ENCODE assay signal across 9 mouse cellular contexts in the genomic region with DNA sequence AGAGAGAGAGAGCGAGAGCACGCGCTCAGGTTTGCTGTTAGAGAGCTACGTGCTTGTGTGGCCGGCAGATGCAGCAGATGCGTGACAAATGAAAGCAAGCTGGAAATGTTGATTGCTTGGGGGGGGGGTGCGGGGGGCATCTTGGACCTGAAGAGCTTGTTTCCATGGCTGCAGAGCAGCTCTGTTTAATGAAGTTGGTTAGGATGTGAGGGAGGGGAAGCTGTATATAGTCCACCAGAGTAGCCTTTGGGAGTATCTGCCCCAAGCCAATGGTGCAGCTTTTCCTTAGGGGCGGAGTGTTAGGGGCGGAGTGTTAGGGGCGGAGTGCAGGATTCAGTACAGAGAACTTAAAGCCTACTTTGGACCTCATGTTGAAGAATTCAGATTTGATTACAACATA. TPM values are rescaled to one million over a fixed set of nuclear protein-coding genes. Genes with fewer than 3 reads are reported as not detected.
A peak's percentile ranks its signal among the peaks of the same experiment; 100 is the strongest.
DNase-seq lines count a peak whose midpoint lies in the region; ATAC-seq lines count a peak whose summit lies in the region.
"Had no signal": no experiment of that assay in that cellular context is flagged by ENCODE, and none has a peak within 500 bp of the region (broad histone marks: within the 10 kb centered on the region; RNA-seq: fewer than 3 reads in every experiment).

No protein-coding gene starts in this region.

- 30% methylated on average over 10 of the region's 10 CpGs for WGBS in kidney, embryonic 14.5 days
- 12% methylated on average over 10 of the region's 10 CpGs for WGBS in embryonic facial prominence, embryonic 13.5 days
- 15% methylated on average over 10 of the region's 10 CpGs for WGBS in limb, embryonic 12.5 days
- 26% methylated on average over 10 of the region's 10 CpGs for WGBS in neural tube, embryonic 12.5 days

- 0 out of 2 replicates have a peak overlapping the region, but pooled peaks have one; percentile 26 for H3K4me2 ChIP-seq in kidney, embryonic 14.5 days (replicated peaks; ENCODE audit: low read depth, low read length)
- peak overlapping the region; percentile 46 for H3K4me2 ChIP-seq in embryonic facial prominence, embryonic 13.5 days
- H3K4me2 ChIP-seq in limb, embryonic 12.5 days = peak overlapping the region; percentile 46
- H3K4me2 ChIP-seq in neural tube, embryonic 12.5 days (replicated peaks) = peak overlapping the region; percentile 23

- H3K4me3 ChIP-seq in kidney, embryonic 14.5 days (ENCODE audit: low read length) = no peak overlapping the region
- H3K4me3 ChIP-seq in embryonic facial prominence, embryonic 13.5 days = peak overlapping the region; percentile 10; the same call in 1 of the 2 replicates
- H3K4me3 ChIP-seq in limb, embryonic 12.5 days (replicated peaks) = peak overlapping the region; percentile 16; the same call in 1 of the 2 replicates
- H3K4me3 ChIP-seq in neural tube, embryonic 12.5 days = no peak overlapping the region
- H3K4me3 ChIP-seq: myocyte had no signal

- no peak for DNase-seq in kidney, postnatal 10 days
- DNase-seq in cerebellum, postnatal 36 days = no peak
- no peak for DNase-seq in gastrocnemius, adult 18-20 months (ENCODE audit: low spot score)
- no peak for DNase-seq in left cerebral cortex, postnatal 4 days

- H3K4me1 ChIP-seq in kidney, embryonic 14.5 days (ENCODE audit: control insufficient read depth, insufficient read depth, low read length) = peaks cover 25% of the 10 kb centered on the region; the same call in 1 of the 2 replicates
- H3K4me1 ChIP-seq in embryonic facial prominence, embryonic 13.5 days = peaks cover 30% of the 10 kb centered on the region
- H3K4me1 ChIP-seq in limb, embryonic 12.5 days (replicated peaks) = peaks cover 26% of the 10 kb centered on the region
- peaks cover 24% of the 10 kb centered on the region for H3K4me1 ChIP-seq in neural tube, embryonic 12.5 days

- no peaks in the 10 kb centered on the region for H3K27me3 ChIP-seq in kidney, embryonic 14.5 days (ENCODE audit: control insufficient read depth, insufficient read depth, low read length)
- H3K27me3 ChIP-seq in embryonic facial prominence, embryonic 13.5 days = no peaks in the 10 kb centered on the region
- no peaks in the 10 kb centered on the region for H3K27me3 ChIP-seq in limb, embryonic 12.5 days
- no peaks in the 10 kb centered on the region for H3K27me3 ChIP-seq in neural tube, embryonic 12.5 days (replicated peaks)

- peak; percentile 75 for ATAC-seq in kidney, embryonic 14.5 days (ENCODE audit: low FRiP score, low TSS enrichment)
- peak; percentile 81 for ATAC-seq in embryonic facial prominence, embryonic 13.5 days (ENCODE audit: insufficient number of reproducible peaks, insufficient read depth, low FRiP score, low TSS enrichment, low read depth)
- no peak for ATAC-seq in limb, embryonic 12.5 days (ENCODE audit: insufficient number of reproducible peaks, insufficient read depth, low FRiP score, low TSS enrichment, low read depth)
- 0 out of 2 replicates have a peak, but pooled peaks have one; percentile 37 for ATAC-seq in neural tube, embryonic 12.5 days (ENCODE audit: low FRiP score, low read depth)

- no peaks in the 10 kb centered on the region for H3K9me3 ChIP-seq in kidney, embryonic 14.5 days (ENCODE audit: control insufficient read depth, low read length)
- no peaks in the 10 kb centered on the region for H3K9me3 ChIP-seq in embryonic facial prominence, embryonic 13.5 days
- no peaks in the 10 kb centered on the region for H3K9me3 ChIP-seq in limb, embryonic 12.5 days
- H3K9me3 ChIP-seq in neural tube, embryonic 12.5 days = no peaks in the 10 kb centered on the region

- H3K27ac ChIP-seq in kidney, embryonic 14.5 days (ENCODE audit: low read depth, low read length) = no peak overlapping the region
- H3K27ac ChIP-seq in embryonic facial prominence, embryonic 13.5 days = peak overlapping the region; percentile 80
- 0 out of 2 replicates have a peak overlapping the region, but pooled peaks have one; percentile 29 for H3K27ac ChIP-seq in limb, embryonic 12.5 days
- no peak overlapping the region for H3K27ac ChIP-seq in neural tube, embryonic 12.5 days

- no peak overlapping the region for H3K9ac ChIP-seq in kidney, embryonic 14.5 days (ENCODE audit: low read depth, low read length)
- no peak overlapping the region for H3K9ac ChIP-seq in embryonic facial prominence, embryonic 13.5 days
- no peak overlapping the region for H3K9ac ChIP-seq in limb, embryonic 12.5 days (replicated peaks)
- no peak overlapping the region for H3K9ac ChIP-seq in neural tube, embryonic 12.5 days

- intact Hi-C loops in left cerebral cortex, postnatal 4 days (cut with DNase I) = no loop called here

- H3K36me3 ChIP-seq in kidney, embryonic 14.5 days (ENCODE audit: control insufficient read depth, insufficient read depth, low read length) = no peaks in the 10 kb centered on the region
- no peaks in the 10 kb centered on the region for H3K36me3 ChIP-seq in embryonic facial prominence, embryonic 13.5 days
- no peaks in the 10 kb centered on the region for H3K36me3 ChIP-seq in limb, embryonic 12.5 days
- no peaks in the 10 kb centered on the region for H3K36me3 ChIP-seq in neural tube, embryonic 12.5 days

RNA-seq across cellular contexts. Expression of a gene that starts 22.4 kb away (rescaled TPM):
- polyA plus RNA-seq in kidney, embryonic 14.5 days (2014; fragmentation: Nextera tagmentation; extraction: Ambion mirVana) = 1.2 and 1.3 TPM in 2 replicates
- polyA plus RNA-seq in embryonic facial prominence, embryonic 13.5 days (2015; fragmentation: Nextera tagmentation; extraction: Ambion mirVana) = 9.7 and 10.1 TPM in 2 replicates
- 6.8 and 8.0 TPM in 2 replicates for polyA plus RNA-seq in limb, embryonic 12.5 days (2016; fragmentation: Nextera tagmentation; extraction: Ambion mirVana)
- 1.2 and 1.3 TPM in 2 replicates for polyA plus RNA-seq in neural tube, embryonic 12.5 days (2016; fragmentation: Nextera tagmentation; extraction: Ambion mirVana)
- 1 to 10 TPM; 1.3 to 2.0 TPM for total RNA-seq in gastrocnemius, adult 18-20 months (2021)
- 1 to 10 TPM; 2.9 to 4.7 TPM for total RNA-seq in left cerebral cortex, postnatal 4 days (2021)

RNA-seq across cellular contexts. Expression of a gene that starts 26.9 kb away (rescaled TPM):
- polyA plus RNA-seq in kidney, embryonic 14.5 days (2014; fragmentation: Nextera tagmentation; extraction: Ambion mirVana) = 12.7 and 18.9 TPM in 2 replicates
- polyA plus RNA-seq in embryonic facial prominence, embryonic 13.5 days (2015; fragmentation: Nextera tagmentation; extraction: Ambion mirVana) = 14.1 and 14.3 TPM in 2 replicates
- polyA plus RNA-seq in limb, embryonic 12.5 days (2016; fragmentation: Nextera tagmentation; extraction: Ambion mirVana) = 12.6 and 13.4 TPM in 2 replicates
- 9.4 and 13.1 TPM in 2 replicates for polyA plus RNA-seq in neural tube, embryonic 12.5 days (2016; fragmentation: Nextera tagmentation; extraction: Ambion mirVana)
- 1 to 10 TPM; 3.3 to 3.7 TPM for total RNA-seq in gastrocnemius, adult 18-20 months (2021)
- 10 to 100 TPM; 17.1 to 19.0 TPM for total RNA-seq in left cerebral cortex, postnatal 4 days (2021)

RNA-seq across cellular contexts. Expression of a gene that starts 34.5 kb away (rescaled TPM):
- polyA plus RNA-seq in kidney, embryonic 14.5 days (2014; fragmentation: Nextera tagmentation; extraction: Ambion mirVana) = 0.14 TPM in 1 of 2 replicates, not detected in the other
- polyA plus RNA-seq in embryonic facial prominence, embryonic 13.5 days (2015; fragmentation: Nextera tagmentation; extraction: Ambion mirVana) = 0.22 TPM in 1 of 2 replicates, not detected in the other
- polyA plus RNA-seq in limb, embryonic 12.5 days (2016; fragmentation: Nextera tagmentation; extraction: Ambion mirVana) = not detected in 2 replicates
- polyA plus RNA-seq in neural tube, embryonic 12.5 days (2016; fragmentation: Nextera tagmentation; extraction: Ambion mirVana) = not detected in 2 replicates
- total RNA-seq in gastrocnemius, adult 18-20 months (2021) = not detected
- total RNA-seq in left cerebral cortex, postnatal 4 days (2021) = 1 to 10 TPM in 1 of 2 experiments, under 1 TPM in 1; 0.83 to 1.5 TPM
- polyA plus RNA-seq: myocyte had no signal

RNA-seq across cellular contexts. Expression of a gene that starts 35.2 kb away (rescaled TPM):
- not detected in 2 replicates for polyA plus RNA-seq in kidney, embryonic 14.5 days (2014; fragmentation: Nextera tagmentation; extraction: Ambion mirVana)
- polyA plus RNA-seq in embryonic facial prominence, embryonic 13.5 days (2015; fragmentation: Nextera tagmentation; extraction: Ambion mirVana) = not detected in 2 replicates
- polyA plus RNA-seq in limb, embryonic 12.5 days (2016; fragmentation: Nextera tagmentation; extraction: Ambion mirVana) = not detected in 2 replicates
- not detected in 2 replicates for polyA plus RNA-seq in neural tube, embryonic 12.5 days (2016; fragmentation: Nextera tagmentation; extraction: Ambion mirVana)
- total RNA-seq in gastrocnemius, adult 18-20 months (2021) = not detected
- not detected for total RNA-seq in left cerebral cortex, postnatal 4 days (2021)
- polyA plus RNA-seq: myocyte had no signal

RNA-seq across cellular contexts. Expression of a gene that starts 46.1 kb away (rescaled TPM):
- polyA plus RNA-seq in kidney, embryonic 14.5 days (2014; fragmentation: Nextera tagmentation; extraction: Ambion mirVana) = 149 and 176 TPM in 2 replicates
- 141 and 144 TPM in 2 replicates for polyA plus RNA-seq in embryonic facial prominence, embryonic 13.5 days (2015; fragmentation: Nextera tagmentation; extraction: Ambion mirVana)
- 143 and 145 TPM in 2 replicates for polyA plus RNA-seq in limb, embryonic 12.5 days (2016; fragmentation: Nextera tagmentation; extraction: Ambion mirVana)
- 116 TPM in 2 replicates for polyA plus RNA-seq in neural tube, embryonic 12.5 days (2016; fragmentation: Nextera tagmentation; extraction: Ambion mirVana)
- 10 to 100 TPM; 34.5 to 36.7 TPM for total RNA-seq in gastrocnemius, adult 18-20 months (2021)
- total RNA-seq in left cerebral cortex, postnatal 4 days (2021) = 10 to 100 TPM; 60.7 to 61.5 TPM

Comparison
In these comparisons a context has a peak if more than half of its experiments do, and no peak if none do; other contexts are left out.
1. H3K27ac ChIP-seq: peak in embryonic facial prominence, embryonic 13.5 days (single experiment) and limb, embryonic 12.5 days (single experiment); none in kidney, embryonic 14.5 days (single experiment) and neural tube, embryonic 12.5 days (single experiment).
2. H3K4me3 ChIP-seq: peak in embryonic facial prominence, embryonic 13.5 days (single experiment) and limb, embryonic 12.5 days (single experiment); none in kidney, embryonic 14.5 days (single experiment) and neural tube, embryonic 12.5 days (single experiment).
3. Peak in every context shown above with its lines, with median percentiles within 50 percentile points of each other: H3K4me2 ChIP-seq.